Mouse (Mus musculus): ENCODE data around the gene Pcnx4. TPM values are rescaled to one million over a fixed set of nuclear protein-coding genes. Genes with fewer than 3 reads are reported as not detected.
A peak's percentile ranks its signal among the peaks of the same experiment; 100 is the strongest.

Gene Pcnx4
- polyA plus RNA-seq, 1 experiment, result 4.8 TPM

GRCm38 (mm10) chr12:72533986-72534385 is 2.2 kb upstream of the Pcnx4 start:
- Histone ChIP-seq H3K27me3 (ENCODE audit: control insufficient read depth, insufficient read depth, low read length) (no peaks in the 10 kb centered on the region), H3K4me3 (ENCODE audit: control insufficient read depth, insufficient read depth, low read length) (no peak overlapping the region), H3K27ac (ENCODE audit: control insufficient read depth, insufficient read depth, low read length) (no peak overlapping the region), H3K4me1 (replicated peaks; ENCODE audit: control insufficient read depth, insufficient read depth, low read length) (peaks cover 2% of the 10 kb centered on the region; the same call in 1 of the 2 replicates), H3K36me3 (ENCODE audit: control insufficient read depth, insufficient read depth, low read length) (no peaks in the 10 kb centered on the region)
- 74% methylated on average over 6 of the region's 6 CpGs for WGBS
- TF ChIP-seq POLR2A (IDR thresholded peaks at IDR 0.05; ENCODE audit: control insufficient read depth, extremely low read depth, insufficient read depth, low read length, poor library complexity), result no peak
- TF ChIP-seq CTCF (IDR thresholded peaks at IDR 0.05; ENCODE audit: borderline replicate concordance, control insufficient read depth, extremely low read depth, insufficient read depth, low read length, poor library complexity), result no peak
- DNase-seq, result no peak

GRCm38 (mm10) chr12:72535599-72535998 is 584 bp upstream of the Pcnx4 start:
- Histone ChIP-seq H3K4me1 (replicated peaks; ENCODE audit: control insufficient read depth, insufficient read depth, low read length) (peaks cover 2% of the 10 kb centered on the region; the same call in 1 of the 2 replicates), H3K27ac (ENCODE audit: control insufficient read depth, insufficient read depth, low read length) (no peak overlapping the region), H3K36me3 (ENCODE audit: control insufficient read depth, insufficient read depth, low read length) (no peaks in the 10 kb centered on the region), H3K4me3 (ENCODE audit: control insufficient read depth, insufficient read depth, low read length) (peak overlapping the region; percentile 13; the same call in 1 of the 2 replicates), H3K27me3 (ENCODE audit: control insufficient read depth, insufficient read depth, low read length) (no peaks in the 10 kb centered on the region)
- no peak for DNase-seq
- 84% methylated on average over 3 of the region's 3 CpGs for WGBS
- TF ChIP-seq POLR2A (IDR thresholded peaks at IDR 0.05; ENCODE audit: control insufficient read depth, extremely low read depth, insufficient read depth, low read length, poor library complexity) (no peak), CTCF (IDR thresholded peaks at IDR 0.05; ENCODE audit: borderline replicate concordance, control insufficient read depth, extremely low read depth, insufficient read depth, low read length, poor library complexity) (no peak)

GRCm38 (mm10) chr12:72538571-72538970 is 2.4 kb downstream of the Pcnx4 start:
- DNase-seq, result no peak
- Histone ChIP-seq H3K4me3 (ENCODE audit: control insufficient read depth, insufficient read depth, low read length) (no peak overlapping the region), H3K4me1 (replicated peaks; ENCODE audit: control insufficient read depth, insufficient read depth, low read length) (peaks cover 2% of the 10 kb centered on the region; the same call in 1 of the 2 replicates), H3K27ac (ENCODE audit: control insufficient read depth, insufficient read depth, low read length) (no peak overlapping the region), H3K36me3 (ENCODE audit: control insufficient read depth, insufficient read depth, low read length) (no peaks in the 10 kb centered on the region), H3K27me3 (ENCODE audit: control insufficient read depth, insufficient read depth, low read length) (no peaks in the 10 kb centered on the region)
- TF ChIP-seq CTCF (IDR thresholded peaks at IDR 0.05; ENCODE audit: borderline replicate concordance, control insufficient read depth, extremely low read depth, insufficient read depth, low read length, poor library complexity) (no peak), POLR2A (IDR thresholded peaks at IDR 0.05; ENCODE audit: control insufficient read depth, extremely low read depth, insufficient read depth, low read length, poor library complexity) (no peak)
- whole genome bisulfite sequencing, result 96% methylated on average over 10 of the region's 10 CpGs

GRCm38 (mm10) chr12:72554347-72554746 is 18.2 kb downstream of the Pcnx4 start:
- Histone ChIP-seq H3K27me3 (ENCODE audit: control insufficient read depth, insufficient read depth, low read length) (no peaks in the 10 kb centered on the region), H3K4me1 (replicated peaks; ENCODE audit: control insufficient read depth, insufficient read depth, low read length) (no peaks in the 10 kb centered on the region), H3K36me3 (ENCODE audit: control insufficient read depth, insufficient read depth, low read length) (no peaks in the 10 kb centered on the region), H3K27ac (ENCODE audit: control insufficient read depth, insufficient read depth, low read length) (no peak overlapping the region), H3K4me3 (ENCODE audit: control insufficient read depth, insufficient read depth, low read length) (no peak overlapping the region)
- DNase-seq, result no peak
- TF ChIP-seq CTCF (IDR thresholded peaks at IDR 0.05; ENCODE audit: borderline replicate concordance, control insufficient read depth, extremely low read depth, insufficient read depth, low read length, poor library complexity) (no peak), POLR2A (IDR thresholded peaks at IDR 0.05; ENCODE audit: control insufficient read depth, extremely low read depth, insufficient read depth, low read length, poor library complexity) (no peak)
- 94% methylated on average over 4 of the region's 4 CpGs for WGBS

- Histone ChIP-seq H3K27ac (ENCODE audit: control insufficient read depth, insufficient read depth, low read length) (no peak overlapping the region), H3K36me3 (ENCODE audit: control insufficient read depth, insufficient read depth, low read length) (no peaks in the 10 kb centered on the region), H3K4me1 (replicated peaks; ENCODE audit: control insufficient read depth, insufficient read depth, low read length) (no peaks in the 10 kb centered on the region), H3K27me3 (ENCODE audit: control insufficient read depth, insufficient read depth, low read length) (no peaks in the 10 kb centered on the region), H3K4me3 (ENCODE audit: control insufficient read depth, insufficient read depth, low read length) (no peak overlapping the region)
- WGBS, result 91% methylated on average over 4 of the region's 4 CpGs
- no peak for TF ChIP-seq POLR2A (IDR thresholded peaks at IDR 0.05; ENCODE audit: control insufficient read depth, extremely low read depth, insufficient read depth, low read length, poor library complexity)
- no peak for TF ChIP-seq CTCF (IDR thresholded peaks at IDR 0.05; ENCODE audit: borderline replicate concordance, control insufficient read depth, extremely low read depth, insufficient read depth, low read length, poor library complexity)
- no peak for DNase-seq
Observed at GRCm38 (mm10) chr12:72564281-72564795, 28.2 kb downstream of the Pcnx4 start.

GRCm38 (mm10) chr12:72582021-72582420 is 45.8 kb downstream of the Pcnx4 start:
- TF ChIP-seq CTCF (IDR thresholded peaks at IDR 0.05; ENCODE audit: borderline replicate concordance, control insufficient read depth, extremely low read depth, insufficient read depth, low read length, poor library complexity) (no peak), POLR2A (IDR thresholded peaks at IDR 0.05; ENCODE audit: control insufficient read depth, extremely low read depth, insufficient read depth, low read length, poor library complexity) (no peak)
- Histone ChIP-seq H3K4me1 (replicated peaks; ENCODE audit: control insufficient read depth, insufficient read depth, low read length) (no peaks in the 10 kb centered on the region), H3K27ac (ENCODE audit: control insufficient read depth, insufficient read depth, low read length) (no peak overlapping the region), H3K27me3 (ENCODE audit: control insufficient read depth, insufficient read depth, low read length) (no peaks in the 10 kb centered on the region), H3K4me3 (ENCODE audit: control insufficient read depth, insufficient read depth, low read length) (no peak overlapping the region), H3K36me3 (ENCODE audit: control insufficient read depth, insufficient read depth, low read length) (no peaks in the 10 kb centered on the region)
- DNase-seq, result no peak
- WGBS, result 97% methylated on average over 3 of the region's 3 CpGs

- Histone ChIP-seq H3K4me3 (ENCODE audit: control insufficient read depth, insufficient read depth, low read length) (no peak overlapping the region), H3K4me1 (replicated peaks; ENCODE audit: control insufficient read depth, insufficient read depth, low read length) (no peaks in the 10 kb centered on the region), H3K36me3 (ENCODE audit: control insufficient read depth, insufficient read depth, low read length) (no peaks in the 10 kb centered on the region), H3K27me3 (ENCODE audit: control insufficient read depth, insufficient read depth, low read length) (no peaks in the 10 kb centered on the region), H3K27ac (ENCODE audit: control insufficient read depth, insufficient read depth, low read length) (no peak overlapping the region)
- 95% methylated on average over 2 of the region's 2 CpGs for WGBS
- no peak for DNase-seq
- TF ChIP-seq POLR2A (IDR thresholded peaks at IDR 0.05; ENCODE audit: control insufficient read depth, extremely low read depth, insufficient read depth, low read length, poor library complexity) (no peak), CTCF (IDR thresholded peaks at IDR 0.05; ENCODE audit: borderline replicate concordance, control insufficient read depth, extremely low read depth, insufficient read depth, low read length, poor library complexity) (no peak)
Observed at GRCm38 (mm10) chr12:72583099-72583498, 46.9 kb downstream of the Pcnx4 start.

Measured in thymus, adult 2 months (tissue).